Mouse (Mus musculus) thymus, adult 2 months (tissue): ENCODE measurements around the gene Ccdc157. TPM values are rescaled to one million over a fixed set of nuclear protein-coding genes. Genes with fewer than 3 reads are reported as not detected.

Source experiments
- DNase-seq: peaks from one replicate; pipeline ENCODE4 v3.0.0; 2021
- H3K27ac ChIP-seq: fragments of 200-500 bp; 2 replicates; pipeline ENCODE4 v1.5.1; 2012; ENCODE audit warnings: low read length, control low read depth; ENCODE audit not compliant: control insufficient read depth, insufficient read depth
- H3K27me3 ChIP-seq: fragments of 200-500 bp; 2 replicates; pipeline ENCODE4 v1.6.1; 2012; ENCODE audit warnings: mild to moderate bottlenecking, low read length, moderate library complexity, mixed read lengths; ENCODE audit not compliant: control insufficient read depth, insufficient read depth
- H3K36me3 ChIP-seq: fragments of 200-500 bp; 2 replicates; pipeline ENCODE4 v1.6.1; 2012; ENCODE audit warnings: mild to moderate bottlenecking, low read length, moderate library complexity; ENCODE audit not compliant: control insufficient read depth, insufficient read depth
- H3K4me1 ChIP-seq: fragments of 200-500 bp; replicated peaks from 2 replicates; pipeline ENCODE4 v1.6.1; 2012; ENCODE audit warnings: low read length; ENCODE audit not compliant: control insufficient read depth, insufficient read depth
- H3K4me3 ChIP-seq: fragments of 200-500 bp; 2 replicates; pipeline ENCODE4 v1.5.1; 2012; ENCODE audit warnings: mild to moderate bottlenecking, low read length, control low read depth, moderate library complexity; ENCODE audit not compliant: control insufficient read depth, insufficient read depth
- CTCF ChIP-seq: fragments of 200-500 bp; IDR thresholded peaks from 2 replicates; pipeline ENCODE4 v1.5.1; 2012; ENCODE audit warnings: mild to moderate bottlenecking, control low read depth, low read length, moderate library complexity, borderline replicate concordance; ENCODE audit not compliant: control insufficient read depth, poor library complexity, insufficient read depth; ENCODE audit errors: extremely low read depth
- POLR2A ChIP-seq: fragments of 200-500 bp; IDR thresholded peaks from 2 replicates; pipeline ENCODE4 v1.6.1; 2012; ENCODE audit warnings: mild to moderate bottlenecking, low read length, control low read depth, moderate library complexity; ENCODE audit not compliant: control insufficient read depth, poor library complexity, insufficient read depth; ENCODE audit errors: extremely low read depth
- WGBS: fragments of 180-500 bp; shearing (Covaris S2); methylation state at CpG from one replicate; pipeline ENCODE4 v1.1.7; 2018; 5-methylcytosine and 5-hydroxymethylcytosine counted together
- polyA plus RNA-seq: library from polyadenylated mRNA; depleted of rRNA; stranded (reverse); fragments of >200 nt; gene quantifications from 2 replicates; pipeline ENCODE4 v1.2.3, GENCODE M21; 2012

Ccdc157 gene
- polyA plus RNA-seq, 1 experiment, result 7.8 TPM

GRCm38 (mm10) chr11:4099447-4099846 lies 60.6 kb downstream of the Ccdc157 start:
- no peak for TF ChIP-seq POLR2A
- Histone ChIP-seq H3K27ac (no peak overlapping the region), H3K4me1 (peaks cover 17% of the 10 kb centered on the region), H3K36me3 (no peaks in the 10 kb centered on the region), H3K27me3 (no peaks in the 10 kb centered on the region), H3K4me3 (no peak overlapping the region)
- 96% methylated on average over 3 of the region's 3 CpGs for WGBS
- DNase-seq, result no peak

DNA sequence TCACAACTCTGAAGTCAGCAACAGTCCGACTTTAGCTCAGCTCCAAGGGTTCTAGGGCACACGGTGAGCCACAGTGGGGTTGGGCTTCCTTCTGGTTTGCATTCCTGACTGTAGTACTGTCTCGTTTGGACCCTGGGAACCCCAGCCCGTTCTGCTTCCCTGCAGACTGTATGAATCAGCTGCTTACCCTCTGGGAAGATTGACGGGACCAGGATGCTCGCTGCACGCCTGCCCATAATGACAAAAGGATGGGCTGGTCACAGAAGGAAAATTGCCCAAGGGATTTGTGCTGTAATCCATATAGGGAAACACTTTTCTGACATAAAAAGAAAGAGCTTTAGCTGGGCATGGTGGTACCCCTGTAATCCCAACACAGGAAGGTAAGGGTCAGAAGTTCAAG lies 61.3 kb downstream of the Ccdc157 start:
- Histone ChIP-seq H3K27ac (no peak overlapping the region), H3K27me3 (no peaks in the 10 kb centered on the region), H3K4me3 (no peak overlapping the region), H3K4me1 (peaks cover 20% of the 10 kb centered on the region), H3K36me3 (no peaks in the 10 kb centered on the region)
- TF ChIP-seq CTCF, result no peak
- TF ChIP-seq POLR2A, result no peak
- no peak for DNase-seq
- WGBS, result 84% methylated on average over 7 of the region's 7 CpGs

DNA sequence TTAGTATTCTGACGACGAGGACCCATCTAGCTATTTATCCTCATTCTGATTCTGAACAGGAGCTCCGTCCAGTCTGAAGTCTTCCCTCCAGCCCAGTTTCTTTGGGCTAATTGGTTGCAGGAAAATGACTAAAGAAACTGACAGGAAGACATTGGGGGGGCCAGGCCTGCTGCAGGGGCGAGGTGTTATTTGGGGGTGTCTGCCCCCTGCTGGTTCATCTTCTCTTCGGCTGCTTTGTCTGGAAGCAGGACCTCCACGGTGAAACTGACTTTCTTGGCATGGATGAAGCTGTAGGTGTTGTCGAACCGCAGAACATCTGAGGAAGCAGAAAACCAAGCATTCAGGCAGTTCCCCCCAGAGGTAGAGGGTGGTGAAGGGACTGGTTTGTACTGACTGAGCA lies 62.0 kb downstream of the Ccdc157 start:
- Histone ChIP-seq H3K36me3 (no peaks in the 10 kb centered on the region), H3K4me3 (no peak overlapping the region), H3K4me1 (peaks cover 20% of the 10 kb centered on the region), H3K27me3 (no peaks in the 10 kb centered on the region), H3K27ac (no peak overlapping the region)
- 54% methylated on average over 8 of the region's 8 CpGs for WGBS
- TF ChIP-seq CTCF (peak; percentile 39; the same call in 1 of the 2 replicates), POLR2A (no peak)
- peak; percentile 48 for DNase-seq

GRCm38 (mm10) chr11:4097091-4097621 lies 62.9 kb downstream of the Ccdc157 start:
- H3K4me1 ChIP-seq, result peaks cover 20% of the 10 kb centered on the region
- no peaks in the 10 kb centered on the region for H3K27me3 ChIP-seq
- TF ChIP-seq CTCF (no peak), POLR2A (no peak)
- peak overlapping the region; percentile 39 for H3K4me3 ChIP-seq
- H3K27ac ChIP-seq, result 0 out of 2 replicates have a peak overlapping the region, but pooled peaks have one; percentile 7
- H3K36me3 ChIP-seq, result no peaks in the 10 kb centered on the region
- DNase-seq, result peak; percentile 32
- WGBS, result 38% methylated on average over 10 of the region's 10 CpGs

DNA sequence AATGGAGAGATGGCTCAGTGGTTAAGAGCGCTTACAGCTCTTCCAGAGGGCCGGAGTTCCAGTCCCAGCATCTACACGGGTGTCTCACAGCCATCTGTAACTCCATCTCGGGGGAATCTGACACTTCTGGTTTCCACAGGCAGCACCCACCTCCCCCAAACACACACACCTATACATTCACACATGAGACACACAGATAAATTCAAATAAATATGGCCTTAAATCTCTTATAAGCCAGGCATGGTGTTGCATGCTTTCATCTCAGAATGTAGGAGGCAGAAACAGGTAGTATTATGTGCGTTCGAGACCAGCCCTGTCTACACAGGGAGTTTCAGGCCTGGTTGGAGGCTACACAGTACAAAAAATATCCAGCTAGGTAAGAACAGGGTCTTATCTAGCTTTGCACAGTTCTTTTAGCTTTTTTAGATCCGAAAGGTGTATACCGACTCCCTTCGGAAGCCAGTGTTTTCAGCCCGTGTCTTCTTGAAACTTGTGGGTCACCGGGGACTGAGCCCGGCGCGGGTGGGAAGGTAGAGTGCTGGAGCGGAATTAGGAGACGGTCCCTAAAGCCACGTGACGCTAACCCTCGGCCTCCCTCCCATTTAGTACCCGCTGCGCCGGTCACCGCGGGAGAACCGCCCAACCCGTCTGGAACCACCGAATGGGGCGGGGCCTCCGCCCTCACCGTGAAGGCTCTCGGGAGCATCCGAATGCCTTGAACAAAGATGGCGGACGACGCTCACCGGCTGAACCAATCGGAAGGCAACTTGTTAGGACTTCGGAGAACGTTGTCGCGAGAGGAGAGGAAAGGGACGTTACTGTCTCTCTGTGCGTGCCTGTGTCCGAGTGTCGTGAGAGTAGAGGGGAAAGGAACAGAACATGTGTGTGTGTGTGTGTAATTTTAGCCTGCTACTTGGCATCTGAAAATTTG lies 63.8 kb downstream of the Ccdc157 start:
- Histone ChIP-seq H3K36me3 (no peaks in the 10 kb centered on the region), H3K4me3 (peak overlapping the region; percentile 65), H3K27ac (peak overlapping the region; percentile 42), H3K4me1 (peaks cover 20% of the 10 kb centered on the region), H3K27me3 (no peaks in the 10 kb centered on the region)
- 5% methylated on average over 45 of the region's 45 CpGs for WGBS
- DNase-seq, result peak; percentile 94
- peak; percentile 86 for TF ChIP-seq POLR2A
- TF ChIP-seq CTCF, result no peak

DNA sequence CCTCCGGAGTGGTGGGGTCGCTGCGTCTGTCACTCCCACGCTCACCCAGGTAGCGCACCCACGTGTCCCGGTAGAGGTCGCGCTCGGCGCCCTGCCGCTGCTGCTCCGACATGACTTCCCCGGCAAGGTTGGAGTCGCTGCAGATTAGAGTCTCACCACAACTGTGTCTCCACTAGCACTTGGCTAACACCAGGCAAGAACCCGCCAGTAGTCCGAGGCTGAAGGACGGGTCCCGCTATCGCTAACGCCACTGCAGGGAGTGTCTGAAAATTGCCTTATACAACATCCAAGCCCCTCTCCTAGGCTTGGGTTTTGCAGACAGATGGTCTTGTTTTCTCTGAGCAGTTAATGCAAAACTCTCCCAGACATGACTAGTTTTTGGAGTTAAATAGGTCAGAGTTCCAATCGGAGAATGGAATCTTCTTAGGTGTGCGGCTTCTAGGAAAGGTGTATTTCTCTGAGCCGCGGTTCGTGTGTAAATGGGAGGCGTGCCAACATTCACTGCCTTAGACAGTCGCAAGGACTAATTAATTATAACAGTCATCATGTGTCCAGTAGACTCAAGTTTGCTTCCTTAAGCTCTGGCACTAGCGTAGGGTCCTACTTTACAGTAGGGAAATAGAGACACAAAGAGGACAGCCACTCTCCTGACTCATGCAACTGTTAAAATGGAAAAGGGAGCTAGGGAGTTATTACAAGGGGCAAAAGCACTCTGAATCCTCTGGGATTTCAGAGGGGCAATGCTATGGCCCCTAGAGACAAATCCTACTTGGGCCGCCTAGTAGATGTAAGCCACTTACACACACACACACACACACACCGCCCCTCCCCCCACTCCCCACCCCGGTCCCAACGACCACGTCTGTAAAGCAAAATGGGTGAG lies 64.7 kb downstream of the Ccdc157 start, which contains the start of gene Mtfp1:
Gene Mtfp1, minus strand, starts transcription at position 275 of the 883 bp plus-strand sequence.
- DNase-seq, result peak; percentile 70
- no peak for TF ChIP-seq CTCF
- TF ChIP-seq POLR2A, result no peak
- Histone ChIP-seq H3K4me3 (peak within 1 kb of the TSS; percentile 65), H3K27ac (peak within 1 kb of the TSS; percentile 42), H3K4me1 (peaks cover 20% of the 10 kb centered on the region), H3K36me3 (no peaks in the 10 kb centered on the region), H3K27me3 (no peaks in the 10 kb centered on the region)
- 11% methylated on average over 34 of the region's 34 CpGs for whole genome bisulfite sequencing
